Mouse (Mus musculus) C2C12 (cell line): ENCODE measurements around the gene Tmem247.

ENCODE experiments used
- CEBPB ChIP-seq: IDR thresholded peaks from one replicate; pipeline ENCODE4 v1.6.1; 2011; ENCODE audit warnings: low read depth, mild to moderate bottlenecking, control low read depth, moderate library complexity
- CTCF ChIP-seq: IDR thresholded peaks from one replicate; pipeline ENCODE4 v1.5.1; 2011; ENCODE audit not compliant: control insufficient read depth, insufficient read depth, insufficient read length
- FOSL1 ChIP-seq: IDR thresholded peaks from one replicate; pipeline ENCODE4 v1.8.0; 2011; ENCODE audit warnings: mild to moderate bottlenecking, low read length; ENCODE audit not compliant: poor library complexity, insufficient read depth, severe bottlenecking
- MAX ChIP-seq: IDR thresholded peaks from one replicate; pipeline ENCODE4 v1.6.1; 2011; ENCODE audit warnings: mild to moderate bottlenecking, control low read depth
- MYOD1 ChIP-seq: IDR thresholded peaks from one replicate; pipeline ENCODE4 v1.6.1; 2011; ENCODE audit warnings: low read depth; ENCODE audit not compliant: control insufficient read depth, insufficient read length
- MYOG ChIP-seq: IDR thresholded peaks from one replicate; pipeline ENCODE4 v1.6.1; 2011; ENCODE audit not compliant: control insufficient read depth, insufficient read length; ENCODE audit errors: extremely low read depth
- USF1 ChIP-seq: IDR thresholded peaks from one replicate; pipeline ENCODE4 v1.6.1; 2011; ENCODE audit warnings: low read depth, mild to moderate bottlenecking, control low read depth, moderate library complexity

DNA sequence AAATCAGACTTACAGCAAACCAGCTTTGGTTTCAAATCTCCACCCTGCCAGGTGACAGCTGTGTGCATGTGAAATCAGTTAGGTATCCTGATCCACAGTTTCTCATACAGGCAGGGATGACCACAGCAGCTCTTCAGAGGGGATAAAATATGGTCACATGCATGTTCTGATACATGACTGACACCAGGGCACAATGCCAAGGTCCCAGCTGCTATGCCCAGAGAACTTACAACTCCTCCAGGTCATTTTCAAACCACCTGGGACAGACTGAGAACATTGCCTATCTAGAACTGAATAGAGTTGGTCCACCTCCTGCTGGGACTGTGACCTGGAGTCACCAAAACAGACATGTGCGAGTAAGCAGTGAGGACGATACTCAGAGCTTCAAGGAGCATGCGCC lies 10.1 kb upstream of the Tmem247 start:
- TF ChIP-seq CTCF (no peak), USF1 (no peak), CEBPB (no peak), MYOG (no peak), MAX (no peak), MYOD1 (no peak), FOSL1 (no peak)
